In genomic region chr13:51310041-51310440, GRCm38 (mm10) we compare ENCODE assay signal across 21 mouse cellular contexts.
DNase-seq lines count a peak whose midpoint lies in the region; ATAC-seq and TF ChIP-seq lines count a peak whose summit lies in the region.
"Had no signal": no experiment of that assay in that cellular context is flagged by ENCODE, and none has a peak within 500 bp of the region (broad histone marks: within the 10 kb centered on the region; RNA-seq: fewer than 3 reads in every experiment).

No protein-coding gene starts in this region.

- ATAC-seq in forebrain, embryonic 16.5 days = no peak
- no peak for ATAC-seq in kidney, embryonic 15.5 days (replicated peaks; ENCODE audit: low FRiP score)
- no peak for ATAC-seq in kidney, embryonic 16.5 days (ENCODE audit: low FRiP score, low TSS enrichment)
- ATAC-seq in megakaryocyte progenitor cell, adult 5-6 weeks (replicated peaks; ENCODE audit: poor library complexity) = no peak
- no peak for ATAC-seq in midbrain, embryonic 14.5 days (ENCODE audit: low FRiP score, low TSS enrichment)
- ATAC-seq: forebrain, postnatal 0 days; intestine, embryonic 15.5 days had no signal

- intact Hi-C loops in left cerebral cortex, postnatal 4 days (cut with DNase I) = no loop called here

- no peak for TF ChIP-seq CTCF in embryonic fibroblast, embryonic 13.5 days (IDR thresholded peaks at IDR 0.05; ENCODE audit: borderline replicate concordance, insufficient read depth, low read length)

- 82% methylated on average over 2 of the region's 2 CpGs for WGBS in forebrain, embryonic 10.5 days
- WGBS in forebrain, embryonic 16.5 days = 63% methylated on average over 2 of the region's 2 CpGs
- 55% methylated on average over 2 of the region's 2 CpGs for WGBS in kidney, embryonic 15.5 days
- WGBS in kidney, embryonic 16.5 days = 54% methylated on average over 2 of the region's 2 CpGs
- 54% methylated on average over 2 of the region's 2 CpGs for WGBS in midbrain, embryonic 14.5 days

- TF ChIP-seq POLR2A in embryonic fibroblast, embryonic 13.5 days (IDR thresholded peaks at IDR 0.05; ENCODE audit: low read depth, low read length) = no peak

- no peaks in the 10 kb centered on the region for H3K9me3 ChIP-seq in forebrain, embryonic 10.5 days
- H3K9me3 ChIP-seq in forebrain, embryonic 16.5 days (ENCODE audit: control insufficient read depth, low read length) = no peaks in the 10 kb centered on the region
- no peaks in the 10 kb centered on the region for H3K9me3 ChIP-seq in kidney, embryonic 15.5 days (replicated peaks)
- H3K9me3 ChIP-seq in kidney, embryonic 16.5 days (ENCODE audit: low read length) = no peaks in the 10 kb centered on the region
- no peaks in the 10 kb centered on the region for H3K9me3 ChIP-seq in midbrain, embryonic 14.5 days (ENCODE audit: control insufficient read depth, low read length)
- H3K9me3 ChIP-seq: embryonic facial prominence, embryonic 15.5 days; forebrain, embryonic 12.5 days; heart, embryonic 13.5 days; hindbrain, embryonic 13.5 days; intestine, embryonic 15.5 days had no signal

- H3K4me3 ChIP-seq in forebrain, embryonic 10.5 days = no peak overlapping the region
- no peak overlapping the region for H3K4me3 ChIP-seq in forebrain, embryonic 16.5 days (replicated peaks; ENCODE audit: low read length)
- no peak overlapping the region for H3K4me3 ChIP-seq in kidney, embryonic 15.5 days (replicated peaks)
- no peak overlapping the region for H3K4me3 ChIP-seq in kidney, embryonic 16.5 days (ENCODE audit: low read length)
- H3K4me3 ChIP-seq in embryonic fibroblast, embryonic 13.5 days (ENCODE audit: insufficient read depth, low read length) = no peak overlapping the region
- no peak overlapping the region for H3K4me3 ChIP-seq in midbrain, embryonic 14.5 days (replicated peaks; ENCODE audit: low read depth, low read length)
- H3K4me3 ChIP-seq: embryonic facial prominence, embryonic 15.5 days; forebrain, embryonic 12.5 days; heart, embryonic 13.5 days; hindbrain, embryonic 13.5 days; intestine, embryonic 15.5 days had no signal

- no peak overlapping the region for H3K4me2 ChIP-seq in forebrain, embryonic 16.5 days (ENCODE audit: low read length)
- no peak overlapping the region for H3K4me2 ChIP-seq in kidney, embryonic 15.5 days
- H3K4me2 ChIP-seq in kidney, embryonic 16.5 days (replicated peaks; ENCODE audit: low read depth, low read length) = no peak overlapping the region
- no peak overlapping the region for H3K4me2 ChIP-seq in midbrain, embryonic 14.5 days (ENCODE audit: low read length)
- H3K4me2 ChIP-seq: embryonic facial prominence, embryonic 15.5 days; forebrain, embryonic 12.5 days; heart, embryonic 13.5 days; hindbrain, embryonic 13.5 days; intestine, embryonic 15.5 days had no signal

- no peak for DNase-seq in forebrain, embryonic 10.5 days (ENCODE audit: extremely low spot score, low spot score)
- DNase-seq in left cerebral cortex, postnatal 4 days = no peak
- no peak for DNase-seq in midbrain, embryonic 14.5 days
- DNase-seq: adrenal gland, postnatal 10 days; cerebellum, adult 18-20 months; cerebellum, adult 9-11 months; cerebellum, postnatal 36 days; forebrain, postnatal 0 days; gastrocnemius, postnatal 14 days; heart, postnatal 4 days had no signal

- peaks cover 57% of the 10 kb centered on the region for H3K4me1 ChIP-seq in forebrain, embryonic 10.5 days
- H3K4me1 ChIP-seq in forebrain, embryonic 16.5 days (replicated peaks; ENCODE audit: control insufficient read depth, insufficient read depth, low read length) = peaks cover 11% of the 10 kb centered on the region
- H3K4me1 ChIP-seq in kidney, embryonic 15.5 days = peaks cover 59% of the 10 kb centered on the region
- peaks cover 45% of the 10 kb centered on the region for H3K4me1 ChIP-seq in kidney, embryonic 16.5 days (ENCODE audit: insufficient read depth, low read length)
- peaks cover 25% of the 10 kb centered on the region for H3K4me1 ChIP-seq in embryonic fibroblast, embryonic 13.5 days (ENCODE audit: control insufficient read depth, insufficient read depth, low read length)
- peaks cover 23% of the 10 kb centered on the region for H3K4me1 ChIP-seq in midbrain, embryonic 14.5 days (ENCODE audit: control insufficient read depth, insufficient read depth, low read length)

- no peaks in the 10 kb centered on the region for H3K36me3 ChIP-seq in forebrain, embryonic 10.5 days (replicated peaks)
- no peaks in the 10 kb centered on the region for H3K36me3 ChIP-seq in forebrain, embryonic 16.5 days (ENCODE audit: control insufficient read depth, insufficient read depth)
- no peaks in the 10 kb centered on the region for H3K36me3 ChIP-seq in kidney, embryonic 15.5 days
- no peaks in the 10 kb centered on the region for H3K36me3 ChIP-seq in kidney, embryonic 16.5 days (ENCODE audit: insufficient read depth, low read length)
- H3K36me3 ChIP-seq in midbrain, embryonic 14.5 days (ENCODE audit: control insufficient read depth, insufficient read depth, low read length) = no peaks in the 10 kb centered on the region
- H3K36me3 ChIP-seq: embryonic facial prominence, embryonic 15.5 days; forebrain, embryonic 12.5 days; heart, embryonic 13.5 days; hindbrain, embryonic 13.5 days; intestine, embryonic 15.5 days had no signal

- H3K27me3 ChIP-seq in forebrain, embryonic 10.5 days (ENCODE audit: poor library complexity, severe bottlenecking) = no peaks in the 10 kb centered on the region
- no peaks in the 10 kb centered on the region for H3K27me3 ChIP-seq in forebrain, embryonic 16.5 days (replicated peaks; ENCODE audit: control insufficient read depth, insufficient read depth, low read length)
- no peaks in the 10 kb centered on the region for H3K27me3 ChIP-seq in kidney, embryonic 15.5 days
- no peaks in the 10 kb centered on the region for H3K27me3 ChIP-seq in kidney, embryonic 16.5 days (ENCODE audit: insufficient read depth, low read length)
- H3K27me3 ChIP-seq in midbrain, embryonic 14.5 days (ENCODE audit: control insufficient read depth, insufficient read depth, low read length) = no peaks in the 10 kb centered on the region
- H3K27me3 ChIP-seq: CH12.LX; embryonic facial prominence, embryonic 15.5 days; forebrain, embryonic 12.5 days; heart, embryonic 13.5 days; hindbrain, embryonic 13.5 days; intestine, embryonic 15.5 days had no signal

- H3K9ac ChIP-seq in forebrain, embryonic 16.5 days (replicated peaks; ENCODE audit: low read depth, low read length) = no peak overlapping the region
- H3K9ac ChIP-seq in kidney, embryonic 15.5 days = no peak overlapping the region
- no peak overlapping the region for H3K9ac ChIP-seq in kidney, embryonic 16.5 days (replicated peaks; ENCODE audit: low read length)
- H3K9ac ChIP-seq in midbrain, embryonic 14.5 days (replicated peaks; ENCODE audit: low read length) = no peak overlapping the region
- H3K9ac ChIP-seq: embryonic facial prominence, embryonic 15.5 days; forebrain, embryonic 12.5 days; forebrain, postnatal 0 days; heart, embryonic 13.5 days; hindbrain, embryonic 13.5 days; intestine, embryonic 15.5 days had no signal

- peak overlapping the region; percentile 44; the same call in 1 of the 2 replicates for H3K27ac ChIP-seq in forebrain, embryonic 10.5 days
- no peak overlapping the region for H3K27ac ChIP-seq in forebrain, embryonic 16.5 days (ENCODE audit: low read length)
- peak overlapping the region; percentile 91; the same call in 1 of the 2 replicates for H3K27ac ChIP-seq in kidney, embryonic 15.5 days
- no peak overlapping the region for H3K27ac ChIP-seq in kidney, embryonic 16.5 days (ENCODE audit: low read length)
- H3K27ac ChIP-seq in embryonic fibroblast, embryonic 13.5 days (ENCODE audit: insufficient read depth, low read length) = peak overlapping the region; percentile 56
- H3K27ac ChIP-seq in midbrain, embryonic 14.5 days (replicated peaks; ENCODE audit: low read depth, low read length) = no peak overlapping the region
- H3K27ac ChIP-seq: embryonic facial prominence, embryonic 15.5 days; forebrain, embryonic 12.5 days; heart, embryonic 13.5 days; hindbrain, embryonic 13.5 days; intestine, embryonic 15.5 days had no signal

Comparison
In these comparisons a context has a peak if more than half of its experiments do, and no peak if none do; other contexts are left out.
1. H3K27ac ChIP-seq: peak in forebrain, embryonic 10.5 days (single experiment), kidney, embryonic 15.5 days (single experiment) and embryonic fibroblast, embryonic 13.5 days (single experiment); none in forebrain, embryonic 16.5 days (single experiment), kidney, embryonic 16.5 days (single experiment) and midbrain, embryonic 14.5 days (single experiment).